In genomic region chr9:122344560-122344959, GRCm38 (mm10) we compare ENCODE assay signal across 31 mouse cellular contexts.
"Had no signal": no experiment of that assay in that cellular context is flagged by ENCODE, and none has a peak within 500 bp of the region (broad histone marks: within the 10 kb centered on the region; RNA-seq: fewer than 3 reads in every experiment).

No protein-coding gene starts in this region.

- H3K9me3 ChIP-seq: limb, embryonic 10.5 days; limb, embryonic 12.5 days; limb, embryonic 13.5 days; limb, embryonic 15.5 days; liver, embryonic 12.5 days; liver, embryonic 13.5 days; liver, embryonic 15.5 days; lung, embryonic 15.5 days; megakaryocyte, embryonic 14.5 days; midbrain, embryonic 10.5 days; midbrain, embryonic 12.5 days; midbrain, embryonic 13.5 days; midbrain, embryonic 15.5 days had no signal

- H3K9ac ChIP-seq: limb, embryonic 12.5 days; limb, embryonic 13.5 days; limb, embryonic 15.5 days; liver, embryonic 12.5 days; liver, embryonic 13.5 days; liver, embryonic 14.5 days; liver, embryonic 15.5 days; liver, postnatal 0 days; lung, embryonic 14.5 days; lung, embryonic 15.5 days; midbrain, embryonic 12.5 days; midbrain, embryonic 13.5 days; midbrain, embryonic 15.5 days had no signal

- H3K27me3 ChIP-seq: limb, embryonic 12.5 days; limb, embryonic 13.5 days; limb, embryonic 15.5 days; liver, embryonic 12.5 days; liver, embryonic 15.5 days; lung, embryonic 15.5 days; midbrain, embryonic 12.5 days; midbrain, embryonic 13.5 days; midbrain, embryonic 15.5 days had no signal

- H3K27ac ChIP-seq: limb, embryonic 10.5 days; limb, embryonic 12.5 days; limb, embryonic 13.5 days; limb, embryonic 15.5 days; liver, embryonic 12.5 days; liver, embryonic 13.5 days; liver, embryonic 14.5 days; liver, embryonic 15.5 days; lung, embryonic 15.5 days; macrophage; midbrain, embryonic 10.5 days; midbrain, embryonic 12.5 days; midbrain, embryonic 13.5 days; midbrain, embryonic 15.5 days had no signal

- H3K4me1 ChIP-seq: limb, embryonic 10.5 days; limb, embryonic 12.5 days; limb, embryonic 13.5 days; limb, embryonic 15.5 days; lung, embryonic 15.5 days; midbrain, embryonic 10.5 days; midbrain, embryonic 12.5 days; midbrain, embryonic 13.5 days; midbrain, embryonic 15.5 days had no signal

- H3K4me3 ChIP-seq: limb, embryonic 10.5 days; limb, embryonic 12.5 days; limb, embryonic 13.5 days; limb, embryonic 15.5 days; liver, embryonic 12.5 days; liver, embryonic 13.5 days; liver, embryonic 15.5 days; lung, embryonic 15.5 days; megakaryocyte, embryonic 14.5 days; midbrain, embryonic 10.5 days; midbrain, embryonic 12.5 days; midbrain, embryonic 13.5 days; midbrain, embryonic 15.5 days; myocyte had no signal

- DNase-seq: left cerebral cortex, postnatal 4 days; liver; liver, embryonic 13.5 days; liver, postnatal 0 days; lung, adult 18-20 months; lung, adult 2 months; lung, embryonic 14.5 days; lung, postnatal 10 days; lung, postnatal 14 days; lung, postnatal 36 days; lung, postnatal 4 days; midbrain, embryonic 14.5 days had no signal

- ATAC-seq: liver, embryonic 12.5 days; liver, postnatal 0 days; lung, postnatal 0 days; midbrain, embryonic 13.5 days; midbrain, embryonic 15.5 days; midbrain, embryonic 16.5 days had no signal

- H3K36me3 ChIP-seq: limb, embryonic 10.5 days; limb, embryonic 12.5 days; limb, embryonic 13.5 days; limb, embryonic 15.5 days; liver, embryonic 12.5 days; liver, embryonic 13.5 days; liver, embryonic 15.5 days; lung, embryonic 15.5 days; midbrain, embryonic 10.5 days; midbrain, embryonic 12.5 days; midbrain, embryonic 13.5 days; midbrain, embryonic 15.5 days had no signal

- H3K4me2 ChIP-seq: limb, embryonic 12.5 days; limb, embryonic 13.5 days; limb, embryonic 15.5 days; liver, embryonic 11.5 days; liver, embryonic 12.5 days; liver, embryonic 13.5 days; liver, embryonic 15.5 days; lung, embryonic 14.5 days; lung, embryonic 15.5 days; midbrain, embryonic 11.5 days; midbrain, embryonic 12.5 days; midbrain, embryonic 13.5 days; midbrain, embryonic 15.5 days had no signal
